Mouse (Mus musculus) heart, adult 18-20 months (tissue): ENCODE results near the gene Gskip. TPM values are rescaled to one million over a fixed set of nuclear protein-coding genes. Genes with fewer than 3 reads are reported as not detected.

Experiments used
- DNase-seq, 2 experiments: peaks; one replicate each; pipeline ENCODE4 v3.0.0; 2021 to 2022; ENCODE audit warnings: mixed read lengths in 1 of 2
- total RNA-seq, 2 experiments: library from RNA; stranded (reverse); gene quantifications; 2 replicates each; pipeline ENCODE4 v1.2.3; 2021

The Gskip gene
- total RNA-seq, 2 experiments from 2014 or later: 7.9 to 8.8 TPM

- DNase-seq: no peak
Measured at GRCm38 (mm10) chr12:105721452-105722132, 37.0 kb downstream of the Gskip start.

- peak; percentile 9 to 39 for DNase-seq
Measured at GRCm38 (mm10) chr12:105722657-105723056, 38.0 kb downstream of the Gskip start.

- no peak for DNase-seq
Measured at GRCm38 (mm10) chr12:105724616-105725015, 40.0 kb downstream of the Gskip start.

GRCm38 (mm10) chr12:105725736-105726135 lies 41.1 kb downstream of the Gskip start:
- no peak for DNase-seq

- no peak for DNase-seq
Measured at GRCm38 (mm10) chr12:105727268-105727667, 42.6 kb downstream of the Gskip start.

- DNase-seq: peak in 1 of 2 experiments; percentile 34
Measured at GRCm38 (mm10) chr12:105727964-105728363, 43.3 kb downstream of the Gskip start.

- no peak for DNase-seq
Measured at GRCm38 (mm10) chr12:105730851-105731460, 46.3 kb downstream of the Gskip start.

- DNase-seq: no peak
Measured at GRCm38 (mm10) chr12:105733370-105734159, 48.9 kb downstream of the Gskip start.

- DNase-seq: no peak
Measured at GRCm38 (mm10) chr12:105735226-105735888, 50.7 kb downstream of the Gskip start.

- DNase-seq: no peak
Measured at GRCm38 (mm10) chr12:105735889-105736251, 51.2 kb downstream of the Gskip start.

- no peak for DNase-seq
Measured at GRCm38 (mm10) chr12:105738316-105739096, 53.9 kb downstream of the Gskip start.

- DNase-seq: no peak
Measured at GRCm38 (mm10) chr12:105739656-105740055, 55.0 kb downstream of the Gskip start.

GRCm38 (mm10) chr12:105748114-105748513 lies 63.5 kb downstream of the Gskip start:
- no peak for DNase-seq

Other genes starting within 250 kb of the Gskip start
- gene D430019H16Rik, start 231.0 kb upstream of the Gskip start, total RNA-seq: under 1 TPM; 0.10 to 0.28 TPM
- under 1 TPM; 0.31 to 0.40 TPM for gene Bdkrb2, start 121.6 kb upstream of the Gskip start, total RNA-seq
- not detected for gene Bdkrb1, start 81.7 kb upstream of the Gskip start, total RNA-seq
- gene Atg2b, start 382 bp downstream of the Gskip start, total RNA-seq: 10 to 100 TPM; 17.0 to 17.4 TPM
- gene Ak7, start 21.1 kb downstream of the Gskip start, total RNA-seq: under 1 TPM in 1 of 2 experiments, not detected in 1; 0.57 TPM
- 100 to 1,000 TPM; 114 to 115 TPM for gene Papola, start 99.9 kb downstream of the Gskip start, total RNA-seq